Mouse (Mus musculus): ENCODE measurements around the gene Ankub1.

Gene Ankub1

GRCm38 (mm10) chr3:57692719-57693118, at the start of gene Ankub1:
Gene Ankub1, minus strand, starts transcription at chr3:57692799.
- DNase-seq (ENCODE audit: low spot score), result no peak

GRCm38 (mm10) chr3:57739830-57740229, 47.2 kb upstream of the Ankub1 start:
- no peak for DNase-seq (ENCODE audit: low spot score)

GRCm38 (mm10) chr3:57736419-57737095, 44.0 kb upstream of the Ankub1 start:
- no peak for DNase-seq (ENCODE audit: low spot score)

- peak; percentile 91 for DNase-seq (ENCODE audit: low spot score)
Observed at GRCm38 (mm10) chr3:57735511-57736370, 43.1 kb upstream of the Ankub1 start, which contains the start of gene Rnf13. Gene Rnf13, plus strand, starts transcription at chr3:57736062.

DNA sequence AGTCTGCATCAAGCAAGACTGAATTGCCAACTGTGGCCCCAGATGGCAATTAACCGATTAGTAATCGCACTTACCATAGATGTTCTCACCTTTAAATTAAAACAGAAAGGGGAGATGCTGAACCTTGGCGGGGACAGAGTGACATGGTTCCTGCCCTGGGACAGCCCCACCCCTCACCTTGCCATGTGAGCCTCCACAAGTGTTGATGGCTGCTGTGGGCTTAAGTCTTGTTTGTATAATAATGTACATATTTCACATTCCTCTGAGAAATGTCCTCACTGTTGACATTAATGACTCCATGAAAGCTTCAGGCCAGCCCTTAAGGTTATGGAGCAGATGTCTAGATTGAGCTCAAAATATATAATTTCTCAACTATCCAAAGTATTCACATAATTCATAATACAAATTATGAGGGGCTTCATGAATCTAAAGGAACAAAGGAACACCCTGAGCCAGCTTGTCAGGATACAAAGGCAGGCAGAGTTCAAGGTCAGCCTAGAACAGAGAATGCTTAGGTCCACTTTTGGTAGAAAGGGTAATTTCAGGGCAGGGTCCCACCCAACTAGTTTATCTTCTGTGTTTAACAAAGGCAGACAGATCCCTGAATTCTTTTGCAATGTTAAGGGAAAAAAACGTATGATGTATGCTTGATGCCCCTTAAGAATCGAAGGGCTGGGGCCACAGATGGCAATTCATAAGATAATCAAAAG, 39.8 kb upstream of the Ankub1 start:
- no peak for DNase-seq (ENCODE audit: low spot score)

- no peak for DNase-seq (ENCODE audit: low spot score)
Observed at GRCm38 (mm10) chr3:57714151-57714550, 21.6 kb upstream of the Ankub1 start.

- DNase-seq (ENCODE audit: low spot score), result no peak
Observed at GRCm38 (mm10) chr3:57696779-57697178, 4.2 kb upstream of the Ankub1 start.

DNA sequence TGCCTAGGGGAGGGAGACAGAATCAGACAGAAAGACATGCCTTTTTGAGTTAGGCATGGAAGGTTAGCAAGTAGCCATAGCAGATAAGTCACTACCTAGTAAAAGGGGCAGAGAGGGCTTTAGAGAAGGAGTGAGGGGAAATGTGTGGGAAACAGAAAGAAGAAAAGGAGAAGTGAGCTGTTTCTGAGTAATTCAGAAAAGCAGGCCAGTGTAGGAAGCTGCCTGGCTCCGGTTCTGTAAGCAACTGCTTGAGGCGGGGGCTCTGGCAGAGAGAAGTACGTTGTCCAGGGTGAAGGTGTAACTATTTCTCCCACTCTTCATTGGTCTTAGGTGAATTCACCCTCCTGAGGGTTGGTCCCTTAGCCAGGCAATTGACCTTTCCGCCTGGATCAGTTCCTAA, 3.6 kb upstream of the Ankub1 start:
- DNase-seq (ENCODE audit: low spot score), result no peak

DNA sequence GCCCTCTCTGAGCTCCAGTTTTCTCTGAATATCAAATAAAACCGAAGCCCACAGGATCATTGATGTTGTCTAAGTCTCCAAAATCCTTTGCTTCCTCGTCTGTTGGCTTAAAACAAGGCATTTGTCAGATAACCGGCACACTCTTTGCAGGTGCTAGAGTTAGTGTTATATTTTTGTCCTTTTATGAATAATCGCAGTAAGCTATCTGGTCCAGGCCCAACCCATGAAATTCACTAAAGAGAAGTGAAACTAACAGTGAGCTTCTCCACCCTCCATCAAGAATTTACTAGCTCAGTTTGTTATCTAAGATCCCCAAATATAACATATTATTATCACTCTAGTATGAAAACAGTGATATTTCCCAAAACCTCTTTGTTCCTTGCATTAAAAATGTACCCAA, 827 bp downstream of the Ankub1 start:
- no peak for DNase-seq (ENCODE audit: low spot score)

DNA sequence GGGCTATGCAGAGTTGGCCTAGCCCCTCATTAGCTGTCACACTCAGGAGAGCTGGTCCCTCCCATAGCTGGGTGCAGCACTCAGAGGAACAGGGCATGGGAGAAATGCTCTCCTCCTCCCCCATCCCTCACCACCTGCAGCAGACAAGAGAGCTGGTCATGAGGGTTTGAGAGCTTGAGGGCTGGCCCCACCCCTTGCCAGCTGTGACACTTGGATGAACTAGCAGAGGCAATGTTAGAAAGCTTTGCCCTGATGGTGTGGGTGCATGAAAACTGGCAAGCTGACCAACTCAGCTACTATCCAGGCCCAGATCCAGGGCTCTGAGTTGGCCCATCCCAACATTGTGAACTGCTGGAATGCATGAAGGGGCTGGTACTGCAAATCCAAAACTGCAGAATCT, 14.8 kb downstream of the Ankub1 start:
- no peak for DNase-seq (ENCODE audit: low spot score)

GRCm38 (mm10) chr3:57674075-57674474, 18.5 kb downstream of the Ankub1 start:
- DNase-seq (ENCODE audit: low spot score), result no peak

DNA sequence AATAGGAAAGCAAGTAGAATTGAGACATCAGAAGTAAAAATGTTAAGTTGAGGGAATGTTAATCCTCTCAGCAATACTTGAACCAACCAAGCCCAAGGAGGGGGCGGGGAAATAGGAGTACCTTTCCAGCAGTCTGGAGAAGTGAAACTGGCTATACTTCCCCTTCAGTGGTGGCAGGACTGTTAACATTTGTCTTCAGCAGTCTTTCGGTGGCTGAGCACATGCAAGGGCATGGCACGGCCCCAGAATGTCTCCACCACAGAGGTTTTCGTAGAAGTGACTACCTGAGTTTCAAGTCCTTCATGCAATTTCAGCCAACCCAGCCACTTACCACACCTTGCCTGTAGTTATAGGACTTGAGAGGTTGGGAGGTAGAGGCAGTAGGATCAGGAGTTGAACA, 19.0 kb downstream of the Ankub1 start:
- no peak for DNase-seq (ENCODE audit: low spot score)

GRCm38 (mm10) chr3:57667054-57667723, 25.4 kb downstream of the Ankub1 start:
- DNase-seq (ENCODE audit: low spot score), result peak; percentile 54

- no peak for DNase-seq (ENCODE audit: low spot score)
Observed at GRCm38 (mm10) chr3:57665880-57666279, 26.7 kb downstream of the Ankub1 start.

DNA sequence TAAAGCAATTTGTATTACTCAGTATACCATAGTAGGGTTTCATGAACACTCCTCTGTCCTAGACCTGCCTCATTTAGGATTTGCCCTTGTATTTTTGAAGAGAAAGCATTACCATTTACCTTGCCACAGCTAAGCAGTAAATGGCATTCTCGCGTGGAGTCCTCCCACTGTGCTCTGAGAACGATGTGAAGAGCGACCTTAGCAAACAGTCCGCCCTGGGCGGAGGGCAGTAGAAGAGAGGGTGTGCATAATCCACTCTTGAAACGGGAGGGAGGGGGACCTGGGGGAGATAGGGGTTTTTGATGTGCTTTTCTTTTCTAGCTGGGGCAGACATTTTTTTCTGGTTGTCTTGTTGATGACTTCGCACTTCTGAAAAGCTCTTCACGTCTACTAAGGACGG, 27.9 kb downstream of the Ankub1 start:
- DNase-seq (ENCODE audit: low spot score), result no peak

DNA sequence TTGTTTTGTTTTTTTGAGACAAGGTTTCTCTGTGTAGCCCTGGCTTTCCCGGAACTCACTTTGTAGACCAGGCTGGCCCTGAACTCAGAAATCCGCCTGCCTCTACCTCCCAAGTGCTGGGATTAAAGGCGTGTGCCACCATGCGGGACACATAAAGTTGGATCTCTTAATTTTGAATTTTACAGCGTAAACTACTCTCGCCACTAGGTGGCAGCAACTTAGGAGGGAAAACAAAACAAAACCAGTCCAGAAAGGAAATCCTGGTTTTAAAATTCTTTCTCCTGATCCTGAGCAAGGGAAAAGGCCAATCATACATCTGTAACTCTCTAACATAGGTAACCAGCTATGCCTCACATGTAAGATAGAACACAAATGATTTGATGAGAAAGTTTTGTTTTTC, 28.9 kb downstream of the Ankub1 start:
- peak; percentile 33 for DNase-seq (ENCODE audit: low spot score)

GRCm38 (mm10) chr3:57658608-57659007, 34.0 kb downstream of the Ankub1 start:
- no peak for DNase-seq (ENCODE audit: low spot score)

- DNase-seq (ENCODE audit: low spot score), result no peak
Observed at GRCm38 (mm10) chr3:57653646-57654045, 39.0 kb downstream of the Ankub1 start.

GRCm38 (mm10) chr3:57652485-57652884, 40.1 kb downstream of the Ankub1 start:
- no peak for DNase-seq (ENCODE audit: low spot score)

DNA sequence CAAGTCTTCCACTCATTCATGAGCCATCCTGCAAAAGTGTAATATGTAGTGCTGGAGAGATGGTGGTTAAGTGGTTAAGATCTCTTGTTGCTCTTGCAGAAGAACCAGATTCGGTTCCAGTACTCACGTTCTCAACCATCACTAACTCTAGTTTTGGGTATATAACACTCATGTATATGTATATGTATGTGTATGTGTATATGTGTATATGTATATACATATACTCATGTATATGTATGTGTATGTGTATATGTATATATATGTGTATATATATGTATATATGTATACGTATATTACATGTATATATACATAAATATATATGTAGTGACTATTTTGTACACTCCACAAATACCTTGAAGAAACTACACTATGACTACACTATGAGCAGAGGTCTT, 40.7 kb downstream of the Ankub1 start:
- no peak for DNase-seq (ENCODE audit: low spot score)

- DNase-seq (ENCODE audit: low spot score), result peak; percentile 92
Observed at GRCm38 (mm10) chr3:57651231-57651864, 41.3 kb downstream of the Ankub1 start, which contains the start of gene Commd2. Gene Commd2, minus strand, starts transcription at chr3:57651715.

DNA sequence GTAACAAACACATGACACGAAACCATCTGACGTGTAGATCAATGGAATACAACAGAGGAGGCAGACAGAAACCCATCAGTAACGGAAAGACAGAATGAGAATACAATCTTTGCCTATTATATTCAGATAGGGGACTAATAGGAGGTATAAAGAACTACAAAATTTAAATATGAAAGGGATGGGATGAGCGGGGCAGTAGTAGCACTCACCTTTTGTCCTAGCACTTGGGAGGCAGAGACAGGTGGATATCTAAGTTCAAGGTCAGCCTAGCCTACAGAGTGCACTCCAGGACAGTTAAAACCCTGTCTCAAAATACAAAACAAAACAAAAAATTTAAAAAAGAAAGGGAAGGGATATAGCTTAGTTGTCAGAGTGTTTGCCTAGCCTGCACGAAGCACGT, 49.4 kb downstream of the Ankub1 start:
- no peak for DNase-seq (ENCODE audit: low spot score)
